Mouse (Mus musculus) adrenal gland, adult (tissue): ENCODE data around the gene Cyp17a1.

ENCODE experiments used
- DNase-seq, 2 experiments: peaks; one replicate each; pipeline ENCODE4 v3.0.0; 2022 to 2023; ENCODE audit warnings: low spot score in 1 of 2; ENCODE audit not compliant: inconsistent age in 2 of 2

The Cyp17a1 gene

GRCm38 (mm10) chr19:46672766-46673418 lies at the start of gene Cyp17a1:
Gene Cyp17a1 (minus strand): TSS chr19:46673172.
- peak; percentile 58 to 84 for DNase-seq

GRCm38 (mm10) chr19:46718150-46718549 lies 45.2 kb upstream of the Cyp17a1 start:
- DNase-seq, result peak; percentile 44 to 63

- peak; percentile 74 to 81 for DNase-seq
Measured at GRCm38 (mm10) chr19:46715016-46715415, 42.0 kb upstream of the Cyp17a1 start.

- DNase-seq, result no peak
Measured at GRCm38 (mm10) chr19:46714234-46714633, 41.3 kb upstream of the Cyp17a1 start.

GRCm38 (mm10) chr19:46710614-46711013 lies 37.6 kb upstream of the Cyp17a1 start:
- DNase-seq, result no peak

- peak; percentile 88 to 95 for DNase-seq
Measured at GRCm38 (mm10) chr19:46707296-46708151, 34.6 kb upstream of the Cyp17a1 start, which contains the start of gene As3mt. Gene As3mt (plus strand): TSS chr19:46707458.

- no peak for DNase-seq
Measured at GRCm38 (mm10) chr19:46706540-46707295, 33.7 kb upstream of the Cyp17a1 start.

- DNase-seq, result no peak
Measured at GRCm38 (mm10) chr19:46705779-46706495, 33.0 kb upstream of the Cyp17a1 start.

- no peak for DNase-seq
Measured at GRCm38 (mm10) chr19:46701156-46701555, 28.2 kb upstream of the Cyp17a1 start.

- DNase-seq, result peak in 1 of 2 experiments; percentile 48
Measured at GRCm38 (mm10) chr19:46699011-46699481, 26.1 kb upstream of the Cyp17a1 start.

- peak in 1 of 2 experiments; percentile 74 for DNase-seq
Measured at GRCm38 (mm10) chr19:46697840-46698517, 25.0 kb upstream of the Cyp17a1 start.

GRCm38 (mm10) chr19:46696943-46697342 lies 24.0 kb upstream of the Cyp17a1 start:
- peak in 1 of 2 experiments; percentile 48 for DNase-seq

- no peak for DNase-seq
Measured at GRCm38 (mm10) chr19:46696482-46696881, 23.5 kb upstream of the Cyp17a1 start.

- DNase-seq, result peak in 1 of 2 experiments; percentile 44
Measured at GRCm38 (mm10) chr19:46693146-46693545, 20.2 kb upstream of the Cyp17a1 start.

- no peak for DNase-seq
Measured at GRCm38 (mm10) chr19:46691078-46691477, 18.1 kb upstream of the Cyp17a1 start.

GRCm38 (mm10) chr19:46690387-46690786 lies 17.4 kb upstream of the Cyp17a1 start:
- no peak for DNase-seq

- DNase-seq, result peak; percentile 89 to 97
Measured at GRCm38 (mm10) chr19:46689460-46690372, 16.7 kb upstream of the Cyp17a1 start, which contains the start of gene Borcs7. Gene Borcs7 (plus strand): TSS chr19:46689906.

GRCm38 (mm10) chr19:46679720-46680383 lies 6.9 kb upstream of the Cyp17a1 start:
- DNase-seq, result no peak
